Mouse (Mus musculus): ENCODE measurements around the gene Adamts7. TPM values are rescaled to one million over a fixed set of nuclear protein-coding genes. Genes with fewer than 3 reads are reported as not detected.

Gene Adamts7
- total and polyA plus RNA-seq, 2 experiments from 2014 or later: 2.9 to 10.4 TPM

DNA sequence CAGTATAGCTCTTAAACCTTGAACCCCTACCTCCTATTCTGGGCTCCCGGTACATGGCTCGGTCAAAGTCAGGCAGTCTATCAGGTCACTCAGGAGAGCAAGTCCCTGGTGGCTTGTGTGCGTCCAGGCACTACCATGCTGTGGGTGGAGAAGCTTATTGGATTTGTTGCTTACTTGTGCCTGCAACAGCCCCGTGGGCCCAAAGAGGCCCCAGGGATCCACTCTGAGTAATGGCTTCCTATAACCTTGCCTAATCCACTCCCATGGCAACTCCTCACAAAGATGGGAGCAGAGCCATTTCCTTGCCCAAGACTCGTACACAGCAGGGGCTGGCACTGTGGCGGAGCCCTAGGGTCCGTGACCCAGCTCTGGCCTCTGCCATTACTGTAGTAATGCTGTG, 38.2 kb downstream of the Adamts7 start:
- Histone ChIP-seq H3K36me3 (ENCODE audit: insufficient read depth, low read length) (peaks cover 16% of the 10 kb centered on the region; the same call in 1 of the 2 replicates), H3K27me3 (ENCODE audit: insufficient read depth, low read length) (no peaks in the 10 kb centered on the region), H3K4me3 (ENCODE audit: low read length) (no peak overlapping the region), H3K27ac (no peak overlapping the region), H3K4me2 (ENCODE audit: low read depth, low read length) (no peak overlapping the region), H3K9me3 (ENCODE audit: low read length) (no peaks in the 10 kb centered on the region), H3K4me1 (ENCODE audit: insufficient read depth, low read length) (no peaks in the 10 kb centered on the region), H3K9ac (replicated peaks; ENCODE audit: low read length) (no peak overlapping the region)
- no peak for TF ChIP-seq CTCF (IDR thresholded peaks at IDR 0.05; ENCODE audit: low read depth)
- 67% methylated on average over 7 of the region's 7 CpGs for WGBS
- DNase-seq (ENCODE audit: low spot score) (no peak), ATAC-seq (no peak)

DNA sequence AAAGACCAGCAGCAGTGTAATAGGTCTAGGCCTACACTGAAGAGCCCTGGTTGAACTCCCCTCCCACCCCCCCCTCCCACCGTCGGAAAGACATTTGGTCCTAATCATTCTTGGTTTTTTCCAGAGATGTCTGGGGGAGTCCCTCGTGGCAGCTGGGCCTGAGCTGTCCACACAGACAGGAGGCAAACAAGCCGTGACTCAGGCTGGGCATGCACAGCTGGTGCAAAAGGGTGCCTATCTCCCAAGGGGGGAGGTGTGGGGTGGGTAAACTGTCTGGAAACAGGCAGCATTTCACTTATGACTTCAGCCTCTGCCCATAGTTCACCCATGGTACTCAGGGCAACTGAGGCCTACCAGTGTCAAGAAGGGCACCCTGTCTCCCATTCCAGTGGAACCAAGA, 38.7 kb downstream of the Adamts7 start:
- H3K9ac ChIP-seq (replicated peaks; ENCODE audit: low read length): no peak overlapping the region
- no peak overlapping the region for H3K27ac ChIP-seq
- H3K4me2 ChIP-seq (ENCODE audit: low read depth, low read length): no peak overlapping the region
- DNase-seq (ENCODE audit: low spot score) (no peak), ATAC-seq (no peak)
- H3K4me3 ChIP-seq (ENCODE audit: low read length): no peak overlapping the region
- H3K4me1 ChIP-seq (ENCODE audit: insufficient read depth, low read length): no peaks in the 10 kb centered on the region
- no peak for TF ChIP-seq CTCF (IDR thresholded peaks at IDR 0.05; ENCODE audit: low read depth)
- H3K36me3 ChIP-seq (ENCODE audit: insufficient read depth, low read length): peaks cover 16% of the 10 kb centered on the region; the same call in 1 of the 2 replicates
- no peaks in the 10 kb centered on the region for H3K9me3 ChIP-seq (ENCODE audit: low read length)
- 49% methylated on average over 4 of the region's 4 CpGs for WGBS
- no peaks in the 10 kb centered on the region for H3K27me3 ChIP-seq (ENCODE audit: insufficient read depth, low read length)

DNA sequence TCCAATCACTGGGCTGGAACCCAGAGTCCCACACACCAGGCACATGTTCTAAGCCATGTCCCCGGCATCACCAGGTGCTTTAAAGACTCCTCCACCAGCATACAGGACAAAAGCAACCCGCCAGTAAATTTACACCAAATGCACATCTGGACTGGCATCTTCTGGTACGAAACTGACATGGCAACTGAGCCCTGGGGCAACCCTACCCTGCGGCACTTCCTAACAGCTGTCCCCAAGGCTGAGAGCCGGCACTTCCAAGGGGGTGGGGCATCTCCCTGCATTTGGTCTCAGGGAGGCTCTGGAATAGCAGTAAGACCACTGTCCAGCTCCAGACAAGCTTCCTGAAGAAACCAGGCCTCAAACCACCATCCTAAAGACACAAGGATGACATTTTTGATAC, 40.4 kb downstream of the Adamts7 start:
- WGBS: 85% methylated on average over 5 of the region's 5 CpGs
- DNase-seq (ENCODE audit: low spot score): no peak
- no peak for ATAC-seq
- H3K36me3 ChIP-seq (ENCODE audit: insufficient read depth, low read length): peaks cover 16% of the 10 kb centered on the region; the same call in 1 of the 2 replicates
- H3K27ac ChIP-seq: no peak overlapping the region
- no peak overlapping the region for H3K4me2 ChIP-seq (ENCODE audit: low read depth, low read length)
- no peak for TF ChIP-seq CTCF (IDR thresholded peaks at IDR 0.05; ENCODE audit: low read depth)
- H3K4me1 ChIP-seq (ENCODE audit: insufficient read depth, low read length): no peaks in the 10 kb centered on the region
- no peaks in the 10 kb centered on the region for H3K9me3 ChIP-seq (ENCODE audit: low read length)
- H3K27me3 ChIP-seq (ENCODE audit: insufficient read depth, low read length): no peaks in the 10 kb centered on the region
- H3K4me3 ChIP-seq (ENCODE audit: low read length): no peak overlapping the region
- H3K9ac ChIP-seq (replicated peaks; ENCODE audit: low read length): no peak overlapping the region

DNA sequence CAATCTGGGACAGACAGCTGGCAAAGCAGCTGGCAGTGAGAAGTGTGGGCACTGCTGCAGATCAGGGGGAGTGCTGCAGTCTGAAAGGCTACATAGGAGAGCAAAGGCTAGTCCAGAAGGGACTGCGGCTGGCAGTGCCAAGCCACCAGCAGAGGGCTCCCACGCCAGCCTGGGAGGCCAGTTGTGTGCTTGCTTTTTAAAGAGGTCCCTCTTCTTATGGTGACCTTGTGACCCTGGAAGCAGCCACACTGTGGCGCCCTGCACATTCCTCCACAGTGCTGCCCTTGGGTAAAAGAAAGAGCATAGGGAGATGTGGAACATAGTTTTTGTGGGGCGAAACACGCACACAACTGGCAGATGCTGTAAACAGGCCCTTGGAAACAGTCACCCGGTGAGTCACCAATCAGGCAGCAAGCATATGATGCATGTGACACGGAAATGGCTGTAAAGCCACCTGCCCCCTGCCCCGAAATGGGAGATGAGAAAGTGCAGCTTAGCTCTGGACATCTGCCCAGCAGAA, 41.6 kb downstream of the Adamts7 start:
- 56% methylated on average over 8 of the region's 8 CpGs for WGBS
- H3K27me3 ChIP-seq (ENCODE audit: insufficient read depth, low read length): no peaks in the 10 kb centered on the region
- no peaks in the 10 kb centered on the region for H3K4me1 ChIP-seq (ENCODE audit: insufficient read depth, low read length)
- no peak overlapping the region for H3K9ac ChIP-seq (replicated peaks; ENCODE audit: low read length)
- no peak overlapping the region for H3K4me2 ChIP-seq (ENCODE audit: low read depth, low read length)
- DNase-seq (ENCODE audit: low spot score): no peak
- peak; percentile 57 for TF ChIP-seq CTCF (IDR thresholded peaks at IDR 0.05; ENCODE audit: low read depth)
- H3K9me3 ChIP-seq (ENCODE audit: low read length): no peaks in the 10 kb centered on the region
- no peak overlapping the region for H3K27ac ChIP-seq
- H3K36me3 ChIP-seq (ENCODE audit: insufficient read depth, low read length): peaks cover 20% of the 10 kb centered on the region
- ATAC-seq: no peak
- no peak overlapping the region for H3K4me3 ChIP-seq (ENCODE audit: low read length)

DNA sequence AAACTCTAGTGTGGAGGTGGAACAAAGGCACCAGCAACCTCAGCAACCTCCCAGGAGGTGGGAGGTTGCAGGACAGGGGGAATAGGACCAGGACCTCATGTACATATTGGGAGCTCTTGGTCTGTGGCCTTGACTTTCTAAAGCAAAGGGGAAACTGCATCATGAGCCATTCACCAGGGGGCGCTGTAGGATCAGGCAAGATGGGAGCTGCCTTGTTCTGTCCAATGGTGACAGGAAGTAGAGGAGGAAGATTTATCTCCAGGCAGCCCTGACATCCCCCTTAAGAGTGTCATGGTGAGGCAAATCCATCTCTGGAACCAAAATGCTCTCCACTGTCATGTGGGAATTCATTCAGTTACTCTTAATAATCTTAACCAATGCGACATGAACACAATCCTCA, 43.6 kb downstream of the Adamts7 start:
- WGBS: 30% methylated on average over 2 of the region's 2 CpGs
- peak; percentile 66 for ATAC-seq
- TF ChIP-seq CTCF (IDR thresholded peaks at IDR 0.05; ENCODE audit: low read depth): peak; percentile 93

DNA sequence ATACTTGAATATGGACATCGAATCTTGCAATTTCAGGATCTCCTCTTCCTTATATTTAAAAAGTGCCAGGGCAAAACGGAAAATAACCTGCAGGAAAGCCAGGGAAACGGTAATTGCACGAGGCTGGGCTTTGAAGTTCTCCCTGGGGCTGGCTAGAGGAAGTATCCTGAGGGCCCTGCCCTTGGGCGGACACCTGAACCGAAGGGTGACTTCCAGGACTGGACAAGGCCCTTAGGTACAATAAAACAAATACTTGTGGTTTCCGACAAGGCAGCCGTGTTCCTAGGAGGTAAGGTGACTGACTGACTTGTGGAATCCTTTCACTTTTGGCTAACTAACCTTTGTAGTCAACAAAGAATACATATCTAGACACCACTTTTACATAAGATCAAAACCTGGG, 44.9 kb downstream of the Adamts7 start:
- Histone ChIP-seq H3K27ac (no peak overlapping the region), H3K27me3 (ENCODE audit: insufficient read depth, low read length) (no peaks in the 10 kb centered on the region), H3K9ac (replicated peaks; ENCODE audit: low read length) (no peak overlapping the region), H3K4me2 (ENCODE audit: low read depth, low read length) (no peak overlapping the region), H3K4me1 (ENCODE audit: insufficient read depth, low read length) (no peaks in the 10 kb centered on the region), H3K4me3 (ENCODE audit: low read length) (no peak overlapping the region), H3K9me3 (ENCODE audit: low read length) (no peaks in the 10 kb centered on the region), H3K36me3 (ENCODE audit: insufficient read depth, low read length) (peaks cover 19% of the 10 kb centered on the region)
- 91% methylated on average over 8 of the region's 8 CpGs for WGBS
- no peak for ATAC-seq
- DNase-seq (ENCODE audit: low spot score): no peak
- no peak for TF ChIP-seq CTCF (IDR thresholded peaks at IDR 0.05; ENCODE audit: low read depth)

More for the DNA sequence above, 43.6 kb downstream of the Adamts7 start:
- Histone ChIP-seq H3K4me2 (ENCODE audit: low read depth, low read length) (no peak overlapping the region), H3K27me3 (ENCODE audit: insufficient read depth, low read length) (no peaks in the 10 kb centered on the region), H3K4me1 (ENCODE audit: insufficient read depth, low read length) (no peaks in the 10 kb centered on the region), H3K9me3 (ENCODE audit: low read length) (no peaks in the 10 kb centered on the region), H3K4me3 (ENCODE audit: low read length) (no peak overlapping the region), H3K27ac (no peak overlapping the region), H3K36me3 (ENCODE audit: insufficient read depth, low read length) (peaks cover 19% of the 10 kb centered on the region), H3K9ac (replicated peaks; ENCODE audit: low read length) (no peak overlapping the region)
- DNase-seq (ENCODE audit: low spot score): peak; percentile 87

DNA sequence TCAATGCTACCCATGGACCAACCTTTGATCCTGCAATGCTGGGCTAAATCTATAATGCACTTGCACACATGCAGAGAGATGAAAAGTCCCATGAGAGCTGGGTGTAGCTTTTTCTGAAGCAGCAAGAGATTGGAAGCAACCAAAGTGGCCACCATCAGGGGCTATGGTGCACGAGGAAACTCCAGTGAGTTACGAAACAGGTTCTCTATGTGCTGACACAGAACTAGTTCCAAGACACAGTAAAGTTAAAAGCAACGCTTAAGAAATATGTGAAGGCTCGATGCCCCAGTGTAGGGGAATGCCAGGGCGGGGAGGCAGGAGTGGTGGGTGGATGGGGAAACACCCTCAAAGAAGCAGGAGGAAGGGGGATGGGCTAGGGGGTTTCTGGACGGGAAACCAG, 45.8 kb downstream of the Adamts7 start:
- Histone ChIP-seq H3K4me3 (ENCODE audit: low read length) (no peak overlapping the region), H3K9me3 (ENCODE audit: low read length) (no peaks in the 10 kb centered on the region), H3K27me3 (ENCODE audit: insufficient read depth, low read length) (no peaks in the 10 kb centered on the region), H3K36me3 (ENCODE audit: insufficient read depth, low read length) (peaks cover 19% of the 10 kb centered on the region), H3K27ac (no peak overlapping the region), H3K9ac (replicated peaks; ENCODE audit: low read length) (no peak overlapping the region), H3K4me2 (ENCODE audit: low read depth, low read length) (no peak overlapping the region), H3K4me1 (ENCODE audit: insufficient read depth, low read length) (no peaks in the 10 kb centered on the region)
- DNase-seq (ENCODE audit: low spot score) (no peak), ATAC-seq (no peak)
- TF ChIP-seq CTCF (IDR thresholded peaks at IDR 0.05; ENCODE audit: low read depth): no peak
- WGBS: 86% methylated on average over 6 of the region's 6 CpGs
